Mouse (Mus musculus): ENCODE measurements around the gene Eml5. TPM values are rescaled to one million over a fixed set of nuclear protein-coding genes. Genes with fewer than 3 reads are reported as not detected.

Eml5 gene
- polyA plus RNA-seq (2017; shearing (Covaris generic)): 7.6 TPM

DNA sequence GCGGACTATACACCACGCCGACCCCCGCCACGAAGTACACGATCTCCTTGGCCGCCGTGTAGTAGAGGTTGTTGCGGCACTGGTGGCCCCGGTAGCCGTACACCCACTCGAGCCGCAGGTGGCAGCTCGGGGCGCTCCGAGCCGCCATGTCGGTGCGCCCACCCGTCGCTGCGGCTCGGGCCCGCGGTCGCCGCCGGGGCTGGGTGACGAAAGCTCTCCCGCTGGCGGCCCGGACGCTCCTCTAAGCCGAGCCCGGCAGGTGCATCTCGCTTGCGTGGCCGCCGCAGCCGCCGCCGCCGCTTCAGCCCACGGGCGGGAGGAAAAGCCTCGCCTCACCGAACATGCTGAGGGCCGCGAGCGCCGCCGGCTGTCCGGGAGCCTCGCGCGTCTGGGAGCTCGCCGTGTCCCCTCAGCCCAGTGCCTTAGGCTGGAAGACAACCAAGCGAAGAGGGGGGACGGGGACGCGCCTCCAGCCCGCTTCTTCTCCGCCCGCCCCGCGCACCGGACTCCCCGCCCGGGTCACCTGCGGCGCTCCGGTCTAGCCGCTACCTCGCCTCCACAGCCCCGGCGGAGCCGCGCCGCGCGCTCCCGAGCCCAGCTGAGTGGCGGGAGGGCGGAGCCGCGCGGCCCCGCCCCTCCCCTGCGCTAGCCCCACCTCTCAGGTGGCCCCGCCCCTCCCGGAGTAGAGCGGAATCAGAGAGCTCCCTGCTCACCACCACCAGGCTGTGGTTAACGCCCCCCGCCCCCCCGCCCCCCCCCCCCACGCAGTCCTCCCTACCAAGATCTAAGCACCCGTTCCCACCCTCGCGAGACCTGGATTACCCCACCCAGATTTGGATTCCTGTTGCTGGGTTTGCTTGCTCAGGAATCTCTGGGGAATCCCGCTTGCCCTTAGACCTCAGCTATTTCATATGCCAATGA lies at the start of gene Eml5:
Gene Eml5, minus strand, starts transcription at position 604 of the 921 bp plus-strand sequence.

DNA sequence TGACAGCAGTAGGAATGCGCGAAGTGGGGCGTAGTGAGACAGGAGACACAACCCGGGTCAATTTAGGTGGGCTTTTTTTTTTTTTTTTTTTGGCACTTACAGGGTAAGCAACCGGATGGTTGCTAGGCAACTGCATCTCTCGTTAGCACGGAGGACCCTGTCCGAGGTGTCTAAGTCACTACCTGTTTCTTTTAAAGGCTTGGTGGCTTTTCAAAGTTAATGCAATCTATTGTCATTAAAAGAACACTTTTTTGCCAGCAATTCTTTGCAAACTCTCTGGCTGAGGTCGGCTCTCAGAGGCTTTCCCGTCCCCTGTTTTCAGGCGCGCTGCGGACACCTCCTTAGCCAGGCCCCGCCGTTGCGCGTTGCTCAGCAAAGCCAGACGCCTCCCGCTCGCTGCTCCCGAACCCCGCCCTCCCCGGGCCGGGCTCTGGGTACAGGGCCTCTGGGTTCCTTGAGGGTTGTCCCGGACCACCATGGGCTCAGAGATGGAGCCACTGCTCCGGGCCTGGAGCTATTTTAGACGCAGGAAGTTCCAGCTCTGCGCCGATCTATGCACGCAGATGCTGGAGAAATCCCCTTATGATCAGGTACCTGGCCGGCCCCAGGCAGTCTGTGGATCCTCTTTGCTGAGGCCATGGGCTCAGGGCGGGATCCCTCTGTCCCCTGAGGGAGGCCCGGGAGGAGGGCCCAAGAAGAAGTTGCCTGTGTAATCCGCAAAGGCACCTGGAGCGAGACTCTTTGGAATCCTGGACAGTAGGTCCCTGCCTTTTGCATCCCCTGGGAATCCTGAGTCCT lies 19.1 kb upstream of the Eml5 start, which contains the start of gene Ttc8:
Gene Ttc8, plus strand, starts transcription at position 381 of the 798 bp plus-strand sequence.

DNA sequence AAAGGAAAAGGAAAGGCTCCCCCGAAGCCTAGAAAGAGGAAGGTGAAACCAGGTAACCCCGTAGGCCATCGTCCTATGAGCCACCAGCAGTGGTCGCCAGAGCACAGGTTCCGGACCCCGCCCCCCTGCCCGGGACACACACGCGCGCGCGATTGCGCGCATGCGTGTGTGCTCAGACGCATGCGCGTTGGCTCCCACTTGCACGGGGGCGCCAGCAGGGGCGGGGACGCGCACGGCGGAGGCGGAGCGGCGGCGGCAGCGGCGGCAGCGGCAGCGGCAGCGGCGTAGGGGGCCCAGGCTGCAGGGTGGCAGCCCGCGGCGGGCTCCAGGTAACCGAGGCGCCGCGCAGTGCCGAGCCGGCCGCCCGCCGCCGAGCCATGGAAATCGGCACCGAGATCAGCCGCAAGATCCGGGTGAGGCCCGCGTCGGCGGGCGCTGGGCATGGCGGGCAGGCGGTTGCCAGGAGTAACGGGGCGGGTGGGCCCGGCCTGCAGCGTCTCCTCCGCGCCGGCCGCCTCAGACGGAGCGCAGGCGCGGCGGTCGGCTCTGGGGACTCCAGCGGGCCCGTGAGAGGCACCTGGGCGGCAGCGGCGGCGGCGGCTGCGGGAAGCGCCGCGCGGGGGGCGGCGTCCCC lies 154.4 kb downstream of the Eml5 start, which contains the start of gene Zc3h14:
Gene Zc3h14, plus strand, starts transcription at position 219 of the 634 bp plus-strand sequence.

DNA sequence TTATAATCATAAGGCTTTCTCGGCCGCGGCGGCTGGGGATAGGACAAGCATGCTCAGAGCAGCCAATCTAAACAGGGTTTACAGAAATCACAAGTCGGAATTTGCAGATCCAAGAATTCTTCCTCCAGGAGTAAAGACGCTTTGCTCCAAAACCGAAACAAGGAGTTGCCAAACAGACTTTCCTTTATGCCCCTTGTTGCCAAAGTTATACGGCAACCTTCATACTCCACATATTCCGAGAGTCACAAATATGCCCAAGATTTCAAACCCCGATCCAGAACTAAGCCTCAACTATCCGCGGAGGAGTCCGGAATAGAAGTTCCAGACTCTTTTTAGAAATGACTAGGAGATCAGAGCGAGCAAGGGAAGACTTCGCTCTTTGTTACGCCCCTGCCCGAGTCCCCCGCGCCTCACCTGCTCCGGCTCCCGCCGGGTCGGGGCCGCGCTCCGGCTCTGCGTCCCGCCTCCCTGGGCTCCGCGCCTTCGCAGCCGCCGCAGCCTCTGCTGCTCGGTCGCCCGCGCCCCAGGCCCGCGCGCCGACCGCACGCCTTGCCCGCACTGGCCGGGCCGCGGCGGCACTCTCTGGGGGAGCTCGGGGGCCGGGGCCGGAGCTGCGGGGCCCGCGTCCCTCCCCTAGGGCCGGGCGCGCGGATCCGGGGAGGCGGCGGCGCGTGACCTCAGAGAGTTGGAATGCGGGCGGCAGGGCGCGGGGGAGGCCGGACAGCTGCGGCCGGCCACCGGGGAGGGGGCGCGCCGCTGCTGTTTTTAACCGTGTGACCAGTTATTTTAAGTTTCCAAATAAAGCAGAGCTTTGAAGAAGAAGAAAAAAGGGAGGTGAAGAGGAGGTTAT lies 164.1 kb downstream of the Eml5 start, which contains the start of gene Ptpn21:
Gene Ptpn21, minus strand, starts transcription at position 455 of the 850 bp plus-strand sequence.

Other genes with a start within 250 kb of the Eml5 start
- 4.6 TPM for gene Ptpn21, start 164.1 kb downstream of the Eml5 start, polyA plus RNA-seq (2017; shearing (Covaris generic))
- gene Zc3h14, start 154.5 kb downstream of the Eml5 start, polyA plus RNA-seq (2017; shearing (Covaris generic)): 150 TPM
- 2.3 TPM for gene Ttc8, start 19.1 kb upstream of the Eml5 start, polyA plus RNA-seq (2017; shearing (Covaris generic))